ENCODE assay signal across 26 mouse cellular contexts in genomic region chr17:29476461-29476860, GRCm38 (mm10).
"Had no signal": no experiment of that assay in that cellular context is flagged by ENCODE, and none has a peak within 500 bp of the region (broad histone marks: within the 10 kb centered on the region; RNA-seq: fewer than 3 reads in every experiment).

No protein-coding gene starts in this region.

- H3K4me2 ChIP-seq: heart, embryonic 12.5 days; hindbrain, embryonic 12.5 days; hindbrain, embryonic 14.5 days; intestine, embryonic 15.5 days; limb, embryonic 12.5 days; liver, embryonic 11.5 days; liver, embryonic 13.5 days; liver, embryonic 15.5 days had no signal

- H3K9me3 ChIP-seq: heart, embryonic 12.5 days; hindbrain, embryonic 12.5 days; intestine, embryonic 15.5 days; limb, embryonic 10.5 days; limb, embryonic 12.5 days; liver, embryonic 13.5 days; liver, embryonic 15.5 days had no signal

- DNase-seq: gastrocnemius, postnatal 25 days; heart, adult 18-20 months; heart, postnatal 10 days; heart, postnatal 4 days; kidney, adult 18-20 months; kidney, adult 8-10 months; kidney, postnatal 10 days; kidney, postnatal 25 days; kidney, postnatal 4 days; layer of hippocampus, adult 9-11 months; layer of hippocampus, postnatal 36 days; liver; liver, embryonic 13.5 days had no signal

- H3K9ac ChIP-seq: heart, embryonic 12.5 days; hindbrain, embryonic 12.5 days; hindbrain, embryonic 14.5 days; intestine, embryonic 15.5 days; limb, embryonic 12.5 days; liver, embryonic 13.5 days; liver, embryonic 15.5 days had no signal

- H3K27me3 ChIP-seq: heart, embryonic 12.5 days; hindbrain, embryonic 12.5 days; intestine, embryonic 15.5 days; limb, embryonic 12.5 days had no signal

- H3K27ac ChIP-seq: hindbrain, embryonic 10.5 days; hindbrain, embryonic 12.5 days; hindbrain, embryonic 14.5 days; intestine, embryonic 15.5 days; left cerebral cortex, adult 2 months; limb, embryonic 10.5 days; limb, embryonic 12.5 days; liver, embryonic 13.5 days; liver, embryonic 15.5 days had no signal

- ATAC-seq: hindbrain, embryonic 16.5 days; inflammation-experienced regulatory T-cells, adult 6 months; intestine, embryonic 15.5 days; intestine, postnatal 0 days had no signal

- H3K36me3 ChIP-seq: heart, embryonic 12.5 days; hindbrain, embryonic 10.5 days; hindbrain, embryonic 12.5 days; intestine, embryonic 15.5 days; limb, embryonic 10.5 days; limb, embryonic 12.5 days; liver, embryonic 13.5 days; liver, embryonic 15.5 days had no signal

- H3K4me3 ChIP-seq: heart, embryonic 12.5 days; hindbrain, embryonic 10.5 days; hindbrain, embryonic 12.5 days; intestine, embryonic 15.5 days; left cerebral cortex, adult 2 months; limb, embryonic 10.5 days; limb, embryonic 12.5 days; liver, embryonic 13.5 days; liver, embryonic 15.5 days had no signal

- H3K4me1 ChIP-seq: heart, embryonic 12.5 days; hindbrain, embryonic 12.5 days; intestine, embryonic 15.5 days; limb, embryonic 12.5 days had no signal
